Mouse (Mus musculus) thymus, adult 2 months (tissue): Measurements from ENCODE around the gene Nhlrc4. TPM values are rescaled to one million over a fixed set of nuclear protein-coding genes. Genes with fewer than 3 reads are reported as not detected.

Experiments used
- DNase-seq: peaks from one replicate; pipeline ENCODE4 v3.0.0; 2021
- H3K27ac ChIP-seq: fragments of 200-500 bp; 2 replicates; pipeline ENCODE4 v1.5.1; 2012; ENCODE audit warnings: low read length, control low read depth; ENCODE audit not compliant: control insufficient read depth, insufficient read depth
- H3K27me3 ChIP-seq: fragments of 200-500 bp; 2 replicates; pipeline ENCODE4 v1.6.1; 2012; ENCODE audit warnings: mild to moderate bottlenecking, low read length, moderate library complexity, mixed read lengths; ENCODE audit not compliant: control insufficient read depth, insufficient read depth
- H3K36me3 ChIP-seq: fragments of 200-500 bp; 2 replicates; pipeline ENCODE4 v1.6.1; 2012; ENCODE audit warnings: mild to moderate bottlenecking, low read length, moderate library complexity; ENCODE audit not compliant: control insufficient read depth, insufficient read depth
- H3K4me1 ChIP-seq: fragments of 200-500 bp; replicated peaks from 2 replicates; pipeline ENCODE4 v1.6.1; 2012; ENCODE audit warnings: low read length; ENCODE audit not compliant: control insufficient read depth, insufficient read depth
- H3K4me3 ChIP-seq: fragments of 200-500 bp; 2 replicates; pipeline ENCODE4 v1.5.1; 2012; ENCODE audit warnings: mild to moderate bottlenecking, low read length, control low read depth, moderate library complexity; ENCODE audit not compliant: control insufficient read depth, insufficient read depth
- CTCF ChIP-seq: fragments of 200-500 bp; IDR thresholded peaks from 2 replicates; pipeline ENCODE4 v1.5.1; 2012; ENCODE audit warnings: mild to moderate bottlenecking, control low read depth, low read length, moderate library complexity, borderline replicate concordance; ENCODE audit not compliant: control insufficient read depth, poor library complexity, insufficient read depth; ENCODE audit errors: extremely low read depth
- POLR2A ChIP-seq: fragments of 200-500 bp; IDR thresholded peaks from 2 replicates; pipeline ENCODE4 v1.6.1; 2012; ENCODE audit warnings: mild to moderate bottlenecking, low read length, control low read depth, moderate library complexity; ENCODE audit not compliant: control insufficient read depth, poor library complexity, insufficient read depth; ENCODE audit errors: extremely low read depth
- WGBS: fragments of 180-500 bp; shearing (Covaris S2); methylation state at CpG from one replicate; pipeline ENCODE4 v1.1.7; 2018; 5-methylcytosine and 5-hydroxymethylcytosine counted together
- polyA plus RNA-seq: library from polyadenylated mRNA; depleted of rRNA; stranded (reverse); fragments of >200 nt; gene quantifications from 2 replicates; pipeline ENCODE4 v1.2.3, GENCODE M21; 2012

Nhlrc4 gene
- polyA plus RNA-seq, 1 experiment, result 0.62 TPM

DNA sequence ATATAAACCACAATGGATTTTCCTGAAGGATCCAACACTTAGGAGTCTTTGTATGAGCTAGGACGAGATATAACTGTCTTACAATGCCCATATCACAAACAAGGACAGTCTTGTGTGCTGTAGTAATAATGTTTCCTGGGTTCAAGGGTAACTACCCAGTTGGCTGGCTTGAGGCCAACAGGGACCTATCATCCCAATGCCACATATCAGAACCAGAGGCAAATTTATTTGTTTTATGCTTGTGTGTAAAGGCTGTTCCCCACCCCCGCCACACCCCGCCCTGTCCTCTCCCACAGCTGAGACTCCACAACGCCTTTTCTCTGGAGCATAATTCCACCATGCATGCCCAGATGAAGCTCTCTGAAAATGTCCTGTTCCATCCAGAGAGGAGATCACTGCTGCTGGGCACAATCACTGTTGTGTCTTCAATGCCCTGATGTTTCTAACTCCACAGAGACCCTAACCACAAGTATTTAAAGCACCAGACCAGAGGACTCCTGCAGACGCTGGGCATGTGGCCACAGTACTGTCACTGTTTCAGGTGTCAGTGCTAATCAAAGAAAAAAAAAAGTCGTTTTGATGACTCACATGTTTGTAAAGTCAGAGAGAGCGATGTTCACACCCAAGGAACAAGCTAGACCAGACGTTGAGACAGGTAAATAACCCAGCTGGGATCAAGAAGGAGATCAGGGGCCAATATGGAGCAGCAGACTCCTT is 27.7 kb downstream of the Nhlrc4 start:
- no peak for DNase-seq
- WGBS, result 84% methylated on average over 8 of the region's 8 CpGs
- Histone ChIP-seq H3K36me3 (no peaks in the 10 kb centered on the region), H3K4me3 (no peak overlapping the region), H3K4me1 (peaks cover 12% of the 10 kb centered on the region), H3K27me3 (no peaks in the 10 kb centered on the region), H3K27ac (no peak overlapping the region)
- TF ChIP-seq POLR2A, result no peak
- TF ChIP-seq CTCF, result no peak

GRCm38 (mm10) chr17:25914295-25914694 is 30.5 kb downstream of the Nhlrc4 start:
- H3K4me1 ChIP-seq, result peaks cover 12% of the 10 kb centered on the region
- H3K36me3 ChIP-seq, result no peaks in the 10 kb centered on the region
- 76% methylated on average over 4 of the region's 4 CpGs for WGBS
- DNase-seq, result no peak
- no peaks in the 10 kb centered on the region; the same call in 1 of the 2 replicates for H3K27me3 ChIP-seq
- no peak overlapping the region for H3K27ac ChIP-seq
- TF ChIP-seq CTCF (no peak), POLR2A (no peak)
- H3K4me3 ChIP-seq, result no peak overlapping the region

- Histone ChIP-seq H3K36me3 (no peaks in the 10 kb centered on the region), H3K4me3 (no peak overlapping the region), H3K27ac (no peak overlapping the region), H3K27me3 (no peaks in the 10 kb centered on the region; the same call in 1 of the 2 replicates), H3K4me1 (peaks cover 10% of the 10 kb centered on the region)
- WGBS, result 3% methylated on average over 1 of the region's 1 CpGs
- no peak for DNase-seq
- TF ChIP-seq POLR2A (no peak), CTCF (no peak)
Measured at GRCm38 (mm10) chr17:25913877-25914275, 30.9 kb downstream of the Nhlrc4 start.

- Histone ChIP-seq H3K27me3 (no peaks in the 10 kb centered on the region; the same call in 1 of the 2 replicates), H3K4me3 (no peak overlapping the region), H3K36me3 (no peaks in the 10 kb centered on the region), H3K27ac (no peak overlapping the region), H3K4me1 (peaks cover 5% of the 10 kb centered on the region)
- no peak for DNase-seq
- no peak for TF ChIP-seq CTCF
- TF ChIP-seq POLR2A, result no peak
- WGBS, result 81% methylated on average over 14 of the region's 14 CpGs
Measured at GRCm38 (mm10) chr17:25913186-25913876, 31.4 kb downstream of the Nhlrc4 start.

- Histone ChIP-seq H3K4me3 (no peak overlapping the region), H3K4me1 (no peaks in the 10 kb centered on the region), H3K36me3 (no peaks in the 10 kb centered on the region), H3K27ac (no peak overlapping the region), H3K27me3 (no peaks in the 10 kb centered on the region; the same call in 1 of the 2 replicates)
- no peak for TF ChIP-seq CTCF
- no peak for DNase-seq
- WGBS, result 78% methylated on average over 4 of the region's 4 CpGs
Measured at GRCm38 (mm10) chr17:25911816-25912215, 32.9 kb downstream of the Nhlrc4 start.

DNA sequence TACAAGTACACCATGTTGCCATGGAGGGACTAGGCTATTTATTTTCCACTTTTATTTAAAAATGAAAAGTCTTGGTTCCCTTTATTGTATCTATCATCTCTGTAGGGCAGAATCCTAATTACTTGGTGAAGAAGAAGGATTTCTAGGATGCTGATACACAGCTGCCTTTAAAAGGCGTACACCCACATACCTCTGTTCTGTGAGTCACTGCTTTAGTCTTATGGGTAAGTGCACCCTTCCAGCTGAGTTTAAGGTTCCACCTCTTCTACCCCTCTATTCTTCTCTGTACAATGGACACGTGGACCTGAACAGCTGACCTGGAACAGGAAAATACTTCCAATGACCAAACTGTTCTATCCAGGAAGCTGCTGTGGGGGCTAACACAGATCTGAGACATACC is 37.1 kb downstream of the Nhlrc4 start:
- Histone ChIP-seq H3K4me1 (no peaks in the 10 kb centered on the region), H3K27ac (no peak overlapping the region), H3K36me3 (no peaks in the 10 kb centered on the region), H3K27me3 (no peaks in the 10 kb centered on the region; the same call in 1 of the 2 replicates), H3K4me3 (no peak overlapping the region)
- DNase-seq, result no peak
- WGBS, result 96% methylated on average over 2 of the region's 2 CpGs
- TF ChIP-seq POLR2A (no peak), CTCF (no peak)
